Mouse (Mus musculus) cerebellum, postnatal 14 days (tissue): ENCODE data around the gene Maip1.

Experiments
- DNase-seq, 2 experiments: peaks; one replicate each; pipeline ENCODE4 v3.0.0; 2021; ENCODE audit warnings: mixed read lengths in 2 of 2

The Maip1 gene

GRCm38 (mm10) chr1:57428368-57429308 lies 22.5 kb downstream of the Maip1 start:
- DNase-seq: peak; percentile 95 to 96

GRCm38 (mm10) chr1:57429786-57430483 lies 23.8 kb downstream of the Maip1 start:
- DNase-seq: peak; percentile 15 to 27

- DNase-seq: no peak
Measured at GRCm38 (mm10) chr1:57433141-57433540, 27.0 kb downstream of the Maip1 start.

- peak; percentile 15 to 21 for DNase-seq
Measured at GRCm38 (mm10) chr1:57436408-57436807, 30.3 kb downstream of the Maip1 start.

GRCm38 (mm10) chr1:57436954-57437353 lies 30.8 kb downstream of the Maip1 start:
- peak; percentile 9 to 11 for DNase-seq

- peak; percentile 20 to 40 for DNase-seq
Measured at GRCm38 (mm10) chr1:57439026-57439425, 32.9 kb downstream of the Maip1 start.

- no peak for DNase-seq
Measured at GRCm38 (mm10) chr1:57440771-57441170, 34.6 kb downstream of the Maip1 start.

- no peak for DNase-seq
Measured at GRCm38 (mm10) chr1:57445679-57446078, 39.6 kb downstream of the Maip1 start.

- no peak for DNase-seq
Measured at GRCm38 (mm10) chr1:57450241-57450640, 44.1 kb downstream of the Maip1 start.

GRCm38 (mm10) chr1:57460305-57460940 lies 54.3 kb downstream of the Maip1 start:
- no peak for DNase-seq
